Mouse (Mus musculus) v-Abl transformed pro-B cells (cell line): Measurements from ENCODE around the gene Tor4a.

Experiments
- in situ Hi-C, 2 experiments: fragments of 400-800 bp; cut with MboI; formaldehyde crosslinking; loops; one replicate each; pipeline ENCODE4 v1.15.1; 2025; ENCODE audit not compliant: unreplicated experiment in 2 of 2

Gene Tor4a

GRCm38 (mm10) chr2:25225811-25226379, 29.2 kb upstream of the Tor4a start:
- in situ Hi-C loops = loop anchor here (5.0 kb wide), 1 partner anchor 34 kb away; no protein-coding TSS in a partner anchor

GRCm38 (mm10) chr2:25224766-25225752, 28.4 kb upstream of the Tor4a start:
- in situ Hi-C loops = loop anchor here (5.0 kb wide), 1 partner anchor 33 kb away; no protein-coding TSS in a partner anchor

- in situ Hi-C loops = no loop called here
These were observed 27.7 kb upstream of the Tor4a start, which contains the start of gene Tubb4b for GRCm38 (mm10) chr2:25224492-25224765. Gene Tubb4b, minus strand, starts transcription at chr2:25224702.

GRCm38 (mm10) chr2:25223681-25224491, 27.2 kb upstream of the Tor4a start:
- in situ Hi-C loops = no loop called here

- in situ Hi-C loops = no loop called here
These were observed 24.7 kb upstream of the Tor4a start for GRCm38 (mm10) chr2:25221331-25221772.

- in situ Hi-C loops = no loop called here
These were observed 21.8 kb upstream of the Tor4a start, which contains the start of gene Fam166a for GRCm38 (mm10) chr2:25218445-25218844. Gene Fam166a, plus strand, starts transcription at chr2:25218745.

GRCm38 (mm10) chr2:25217666-25218065, 21.0 kb upstream of the Tor4a start:
- in situ Hi-C loops = no loop called here

GRCm38 (mm10) chr2:25214444-25214843, 17.8 kb upstream of the Tor4a start, which contains the start of gene Stpg3:
Gene Stpg3, minus strand, starts transcription at chr2:25214637.
- in situ Hi-C loops = no loop called here

GRCm38 (mm10) chr2:25213266-25213865, 16.7 kb upstream of the Tor4a start:
- in situ Hi-C loops = no loop called here

- in situ Hi-C loops = no loop called here
These were observed 14.5 kb upstream of the Tor4a start, which contains the start of gene Nelfb for GRCm38 (mm10) chr2:25211121-25211670. Gene Nelfb, minus strand, starts transcription at chr2:25211489.

- in situ Hi-C loops = no loop called here
These were observed 14.0 kb upstream of the Tor4a start for GRCm38 (mm10) chr2:25210686-25211085.

- in situ Hi-C loops = no loop called here
These were observed 10.9 kb upstream of the Tor4a start for GRCm38 (mm10) chr2:25207593-25207992.

GRCm38 (mm10) chr2:25203631-25204214, 7.0 kb upstream of the Tor4a start:
- in situ Hi-C loops = no loop called here

- in situ Hi-C loops = no loop called here
These were observed 3.9 kb upstream of the Tor4a start for GRCm38 (mm10) chr2:25200631-25201030.

- in situ Hi-C loops = loop anchor here in 1 of 2 experiments (10.0 kb wide), 1 partner anchor 57 kb away; the partner anchor contains the start of gene Tmem203
These were observed 1.3 kb upstream of the Tor4a start for GRCm38 (mm10) chr2:25197946-25198345.

GRCm38 (mm10) chr2:25197191-25197590, 505 bp upstream of the Tor4a start:
- in situ Hi-C loops = loop anchor here in 1 of 2 experiments (10.0 kb wide), 1 partner anchor 58 kb away; the partner anchor contains the start of gene Tmem203

- in situ Hi-C loops = loop anchor here in 1 of 2 experiments (10.0 kb wide), 1 partner anchor 59 kb away; the partner anchor contains the start of gene Tmem203
These were observed 1.2 kb downstream of the Tor4a start for GRCm38 (mm10) chr2:25195211-25196156.
